Mouse (Mus musculus): ENCODE results near the gene Frem3. TPM values are rescaled to one million over a fixed set of nuclear protein-coding genes. Genes with fewer than 3 reads are reported as not detected.

Frem3 gene
- total RNA-seq (2015) (not detected in 2 replicates), total RNA-seq (2017) (not detected in 2 replicates)

GRCm38 (mm10) chr8:80610549-80611440, at the start of gene Frem3:
TSS of gene Frem3 (plus strand) at chr8:80611080.
- ATAC-seq (ENCODE audit: poor library complexity, severe bottlenecking): no peak

DNA sequence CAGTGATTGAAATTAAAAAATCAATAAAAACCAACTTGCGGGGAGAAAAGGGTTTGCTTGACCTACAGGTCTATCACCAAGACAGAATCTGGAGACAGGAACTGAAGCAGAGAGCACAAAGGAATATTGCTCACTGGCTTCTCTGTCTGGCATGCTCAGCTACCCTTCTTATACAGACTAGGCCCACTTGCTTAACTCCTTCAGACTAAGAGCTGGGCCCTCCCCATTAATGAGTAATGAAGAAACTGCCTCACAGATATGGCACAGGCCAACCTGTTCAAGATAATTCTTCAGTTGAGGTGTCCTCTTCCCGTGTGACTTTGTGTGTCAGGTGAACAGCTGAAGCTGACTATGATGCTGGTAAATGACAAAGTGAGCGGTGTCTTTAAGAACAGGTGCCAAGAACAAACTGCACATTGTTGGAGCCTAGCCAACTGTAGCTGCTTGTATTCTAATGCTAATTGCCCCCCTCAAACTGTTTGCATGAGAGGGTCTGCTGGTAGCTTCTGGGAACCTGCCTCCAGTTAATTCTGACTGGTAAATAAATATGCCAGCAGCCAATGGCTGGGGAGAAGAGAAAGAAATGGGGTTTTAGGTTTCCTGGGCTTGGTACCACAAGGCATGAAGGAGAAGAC, 46.6 kb upstream of the Frem3 start:
- no peak for ATAC-seq (ENCODE audit: poor library complexity, severe bottlenecking)

DNA sequence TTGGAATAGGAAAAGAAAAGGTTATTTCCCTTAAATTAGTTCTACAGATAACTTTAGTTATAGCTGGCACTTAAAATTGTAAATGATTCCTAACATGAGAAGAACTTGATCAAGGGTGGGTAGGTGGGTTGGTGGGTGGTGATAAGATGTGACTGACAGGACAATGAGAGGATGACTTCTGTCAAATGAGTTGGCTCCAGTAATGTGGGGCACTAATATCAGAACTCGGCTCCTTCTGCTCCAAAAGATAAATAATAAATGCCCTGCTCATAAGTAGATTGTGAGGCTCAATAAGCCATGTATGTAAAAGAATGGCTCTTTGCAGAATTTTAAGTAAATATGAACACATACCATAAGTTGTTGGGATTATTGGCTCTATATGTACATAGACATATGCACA, 43.4 kb upstream of the Frem3 start:
- ATAC-seq (ENCODE audit: poor library complexity, severe bottlenecking): no peak

GRCm38 (mm10) chr8:80568243-80568995, 42.5 kb upstream of the Frem3 start:
- no peak for ATAC-seq (ENCODE audit: poor library complexity, severe bottlenecking)

DNA sequence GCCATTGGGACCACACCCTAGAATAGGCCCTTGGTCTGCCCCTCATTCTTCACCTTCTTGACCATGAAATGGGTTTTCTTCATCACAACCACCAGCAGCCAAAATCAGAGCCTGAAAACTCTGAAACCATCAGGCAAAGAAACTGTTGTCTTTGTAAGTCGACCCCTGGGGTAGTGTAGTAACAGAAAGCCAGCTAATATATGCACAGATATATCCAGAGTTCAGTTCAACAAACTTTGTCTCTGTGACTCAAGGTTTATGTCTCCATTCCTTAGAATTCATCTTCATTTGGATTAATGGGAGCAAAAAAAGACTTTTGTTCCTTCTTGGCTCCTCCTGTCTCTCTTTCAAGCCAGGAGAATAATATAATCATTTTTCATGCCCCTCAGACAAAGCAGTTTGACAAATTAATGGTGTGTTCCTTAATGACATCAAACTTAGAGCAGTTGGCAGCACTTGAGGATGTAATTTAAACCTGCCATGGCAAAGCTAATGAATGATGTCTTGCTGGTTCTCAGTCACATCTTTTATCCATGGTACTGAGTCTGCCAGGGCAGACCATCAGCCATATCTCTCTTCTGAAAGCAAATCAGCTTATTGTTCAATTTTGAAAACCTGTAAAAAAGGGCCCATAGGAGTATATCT, 38.3 kb upstream of the Frem3 start:
- ATAC-seq (ENCODE audit: poor library complexity, severe bottlenecking): no peak

DNA sequence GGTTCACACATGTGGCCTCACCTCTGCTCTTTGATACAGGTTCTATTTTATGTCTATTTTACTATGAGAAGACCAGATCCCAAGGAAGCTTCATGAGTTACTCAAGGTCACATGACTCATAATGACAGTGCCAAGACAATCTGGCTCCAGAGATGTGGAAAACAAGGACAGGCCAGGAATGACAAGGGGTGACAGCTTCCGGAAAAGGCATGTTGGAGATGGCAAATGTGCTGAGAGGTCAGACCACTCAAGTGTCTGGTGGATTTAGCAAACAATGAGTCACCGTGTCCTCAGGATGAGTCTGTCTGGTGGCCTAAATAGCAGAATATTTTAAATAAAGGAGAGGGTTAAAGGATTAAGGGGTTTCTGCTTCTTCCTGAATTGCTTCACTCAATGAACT, 33.8 kb upstream of the Frem3 start:
- ATAC-seq (ENCODE audit: poor library complexity, severe bottlenecking): no peak

DNA sequence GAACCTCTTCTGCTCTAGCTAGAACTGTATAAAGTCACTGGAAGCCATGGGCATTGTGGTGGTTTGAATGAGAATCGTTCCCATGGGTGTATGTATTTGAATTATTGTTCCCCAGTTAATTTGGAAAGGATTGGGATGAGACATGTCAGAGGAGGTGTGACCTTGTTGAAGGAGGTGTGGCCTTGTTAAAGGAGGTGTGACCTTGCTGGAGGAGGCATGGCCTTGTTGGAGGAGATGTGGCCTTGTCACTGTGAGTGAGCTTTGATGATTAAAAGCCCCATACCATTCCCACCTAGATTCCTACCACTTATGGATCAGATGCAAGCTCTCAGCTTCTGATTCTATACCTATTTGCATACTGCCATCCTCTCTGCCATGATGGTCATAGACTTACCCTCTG, 31.8 kb upstream of the Frem3 start:
- no peak for ATAC-seq (ENCODE audit: poor library complexity, severe bottlenecking)

GRCm38 (mm10) chr8:80592626-80593025, 18.3 kb upstream of the Frem3 start:
- ATAC-seq (ENCODE audit: poor library complexity, severe bottlenecking): no peak

DNA sequence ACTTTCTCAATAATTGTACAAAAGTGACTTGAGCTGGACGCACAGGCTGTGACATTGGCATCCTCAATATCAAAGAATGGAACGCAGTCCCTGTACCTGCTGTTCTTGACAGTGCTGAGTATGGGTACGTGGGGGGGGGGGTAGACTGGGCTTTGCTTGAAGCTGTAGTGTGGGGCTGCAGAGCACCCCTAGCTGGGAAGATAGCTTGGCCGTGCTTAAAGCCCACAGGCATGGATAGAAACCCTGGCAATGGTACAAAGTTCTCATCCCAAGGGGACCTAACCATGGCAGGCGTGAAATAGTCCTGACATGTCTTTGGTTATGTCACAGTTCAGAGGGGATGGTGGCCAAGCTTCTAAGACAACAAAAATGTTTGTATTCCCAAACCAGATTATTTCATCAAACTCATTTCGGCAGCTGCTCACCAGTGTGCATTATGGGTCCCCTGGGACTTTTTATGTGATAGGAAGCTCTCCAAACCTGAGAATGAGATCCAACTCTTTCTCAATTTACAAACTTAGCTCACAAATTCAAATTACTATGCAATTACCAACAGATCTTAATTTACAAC, 10.2 kb upstream of the Frem3 start:
- no peak for ATAC-seq (ENCODE audit: poor library complexity, severe bottlenecking)

GRCm38 (mm10) chr8:80601886-80602285, 9.0 kb upstream of the Frem3 start:
- no peak for ATAC-seq (ENCODE audit: poor library complexity, severe bottlenecking)

DNA sequence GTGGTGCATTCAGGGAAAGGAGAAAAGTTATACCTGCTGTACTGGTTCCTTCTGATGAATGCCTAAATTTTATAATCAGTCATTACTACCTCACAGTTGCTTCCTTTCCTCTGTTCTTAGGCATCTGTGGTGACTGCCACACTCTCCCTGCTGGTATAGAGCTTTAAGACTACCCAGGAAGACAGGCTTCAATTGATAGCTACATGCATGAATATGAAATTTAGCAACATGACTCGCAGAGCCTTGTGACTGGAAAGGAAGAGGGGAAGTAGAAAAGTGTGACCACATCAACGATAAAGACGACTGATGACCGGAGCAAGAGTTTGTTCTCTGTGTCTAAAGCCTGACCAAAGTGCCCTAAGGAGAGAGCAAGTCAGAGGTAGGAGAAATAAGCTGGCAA, 3.8 kb upstream of the Frem3 start:
- ATAC-seq (ENCODE audit: poor library complexity, severe bottlenecking): no peak

- ATAC-seq (ENCODE audit: poor library complexity, severe bottlenecking): no peak
Observed at GRCm38 (mm10) chr8:80611441-80611751, 516 bp downstream of the Frem3 start.

DNA sequence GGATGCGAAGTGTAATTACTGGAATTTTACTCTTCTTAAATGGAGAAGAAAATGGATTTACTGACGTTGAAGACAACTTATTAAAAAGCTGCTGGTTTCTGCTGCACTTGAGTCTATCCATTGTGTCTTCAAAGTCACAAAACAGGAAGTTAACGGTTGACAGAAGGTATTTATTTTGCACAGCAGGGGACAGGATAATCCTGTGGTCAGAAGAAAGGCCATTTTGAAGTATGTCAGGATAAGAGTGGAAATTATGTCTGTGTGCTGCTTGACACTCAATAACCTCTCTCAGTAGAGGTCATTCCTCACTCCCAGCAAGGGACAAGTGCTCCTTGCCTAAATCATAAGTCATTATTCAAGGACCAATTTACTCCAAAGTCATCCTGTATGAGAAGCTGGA, 8.9 kb downstream of the Frem3 start:
- ATAC-seq (ENCODE audit: poor library complexity, severe bottlenecking): no peak

DNA sequence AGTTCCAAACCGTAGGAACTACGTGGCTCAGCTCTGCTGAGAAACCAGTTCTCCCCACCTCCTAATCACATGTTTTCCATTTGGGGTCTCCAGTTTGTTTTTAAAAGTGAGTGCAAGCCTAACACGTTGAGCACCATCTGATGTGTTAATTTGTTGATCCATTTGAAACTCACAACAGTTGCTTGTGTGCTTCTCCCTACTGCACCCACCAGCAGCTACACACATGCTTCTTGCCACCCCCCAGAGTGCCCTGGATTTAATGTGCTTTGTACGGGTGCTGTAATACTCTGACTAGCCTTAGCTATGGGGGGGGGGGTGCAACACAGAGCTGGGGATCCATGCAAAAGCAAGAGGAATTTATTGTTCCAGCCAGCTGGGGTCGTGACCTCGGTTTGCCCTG, 36.5 kb downstream of the Frem3 start:
- ATAC-seq (ENCODE audit: poor library complexity, severe bottlenecking): no peak

GRCm38 (mm10) chr8:80657639-80658038, 46.8 kb downstream of the Frem3 start:
- no peak for ATAC-seq (ENCODE audit: poor library complexity, severe bottlenecking)

- 0 out of 2 replicates have a peak, but pooled peaks have one; percentile 27 for ATAC-seq (ENCODE audit: poor library complexity, severe bottlenecking)
Observed at GRCm38 (mm10) chr8:80661055-80661454, 50.2 kb downstream of the Frem3 start.

- no peak for ATAC-seq (ENCODE audit: poor library complexity, severe bottlenecking)
Observed at GRCm38 (mm10) chr8:80663476-80663875, 52.6 kb downstream of the Frem3 start.

DNA sequence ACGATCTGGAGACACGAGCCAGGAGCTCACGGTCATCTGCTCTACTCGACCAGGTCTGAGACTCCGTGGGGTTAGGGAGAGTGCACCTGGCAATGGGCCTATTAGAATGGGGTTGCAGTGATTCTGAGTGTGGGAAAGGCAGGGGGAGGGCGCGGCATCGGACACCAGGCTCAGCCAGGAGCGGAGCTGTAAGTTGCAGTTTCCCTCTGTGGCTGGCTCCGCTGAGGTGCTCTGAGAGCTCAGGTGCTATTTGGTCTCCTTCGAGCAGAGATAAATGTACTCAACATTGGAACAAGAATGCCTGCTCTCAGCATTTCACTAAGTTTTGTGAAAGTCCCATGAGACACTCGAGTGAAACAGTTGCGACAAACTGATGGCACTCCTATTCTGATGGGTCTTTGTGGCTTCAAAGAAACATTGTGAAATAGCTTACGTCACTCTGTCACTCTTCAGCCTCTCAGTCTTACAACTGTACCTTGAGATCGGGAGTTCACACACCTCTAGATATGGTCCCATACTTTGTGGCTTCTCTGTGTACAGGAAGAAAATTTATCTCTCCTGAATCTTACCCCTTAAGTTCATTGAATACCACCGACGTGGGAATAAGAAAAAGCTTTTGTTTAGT, 58.5 kb downstream of the Frem3 start:
- ATAC-seq (ENCODE audit: poor library complexity, severe bottlenecking): peak; percentile 62

DNA sequence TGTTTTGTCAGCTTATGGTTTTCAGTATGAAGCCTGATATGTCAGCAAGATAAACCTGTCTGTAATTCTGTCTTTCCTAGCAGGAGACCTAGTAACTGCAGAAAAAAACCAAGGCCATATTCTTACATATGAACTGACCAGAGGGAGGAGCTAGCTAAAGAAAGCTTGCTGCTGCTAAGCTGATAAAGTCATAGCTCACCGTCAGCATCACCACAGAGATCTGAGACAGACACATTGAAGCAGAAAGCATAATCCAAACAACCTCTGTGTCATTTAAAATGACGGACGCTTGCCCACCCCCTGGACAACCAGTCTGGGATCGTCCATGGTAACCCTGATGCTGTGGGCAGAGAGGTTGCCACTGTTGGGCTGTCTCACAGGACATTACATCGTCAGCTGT, 71.7 kb downstream of the Frem3 start:
- no peak for ATAC-seq (ENCODE audit: poor library complexity, severe bottlenecking)

DNA sequence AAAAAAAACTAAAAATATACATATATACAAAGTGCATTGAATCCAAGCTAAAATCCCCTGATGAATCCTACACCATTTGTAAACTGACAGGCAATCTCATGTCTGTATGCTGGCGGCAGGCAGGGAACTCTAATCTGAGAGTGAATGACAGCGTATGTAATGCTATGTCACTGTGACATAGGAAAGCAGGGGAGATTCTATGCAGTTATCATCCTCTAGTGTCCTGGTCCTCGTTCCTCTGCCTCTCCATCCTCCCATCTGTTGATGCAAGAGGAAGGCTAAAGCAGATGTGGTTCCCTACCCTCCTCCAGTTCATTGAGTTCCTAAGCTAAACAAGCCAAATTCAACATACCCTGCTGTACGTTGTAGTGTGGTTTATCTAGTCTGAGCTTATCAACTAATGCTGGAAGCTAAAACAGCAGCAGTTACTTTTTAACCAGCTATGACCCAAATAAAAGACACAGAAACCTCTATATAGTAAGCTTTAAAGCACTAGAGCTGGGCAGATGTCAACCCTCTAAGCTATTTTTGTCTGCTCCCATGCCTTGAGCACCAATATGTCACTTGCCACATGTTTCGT, 73.0 kb downstream of the Frem3 start:
- ATAC-seq (ENCODE audit: poor library complexity, severe bottlenecking): no peak
